Mouse (Mus musculus) C2C12 (cell line): Measurements from ENCODE around the gene Nsmce1.

Source experiments
- CEBPB ChIP-seq: IDR thresholded peaks from one replicate; pipeline ENCODE4 v1.6.1; 2011; ENCODE audit warnings: low read depth, mild to moderate bottlenecking, control low read depth, moderate library complexity
- CTCF ChIP-seq: IDR thresholded peaks from one replicate; pipeline ENCODE4 v1.5.1; 2011; ENCODE audit not compliant: control insufficient read depth, insufficient read depth, insufficient read length
- FOSL1 ChIP-seq: IDR thresholded peaks from one replicate; pipeline ENCODE4 v1.8.0; 2011; ENCODE audit warnings: mild to moderate bottlenecking, low read length; ENCODE audit not compliant: poor library complexity, insufficient read depth, severe bottlenecking
- MAX ChIP-seq: IDR thresholded peaks from one replicate; pipeline ENCODE4 v1.6.1; 2011; ENCODE audit warnings: mild to moderate bottlenecking, control low read depth
- MYOG ChIP-seq: IDR thresholded peaks from one replicate; pipeline ENCODE4 v1.6.1; 2011; ENCODE audit not compliant: control insufficient read depth, insufficient read length; ENCODE audit errors: extremely low read depth
- USF1 ChIP-seq: IDR thresholded peaks from one replicate; pipeline ENCODE4 v1.6.1; 2011; ENCODE audit warnings: low read depth, mild to moderate bottlenecking, control low read depth, moderate library complexity

DNA sequence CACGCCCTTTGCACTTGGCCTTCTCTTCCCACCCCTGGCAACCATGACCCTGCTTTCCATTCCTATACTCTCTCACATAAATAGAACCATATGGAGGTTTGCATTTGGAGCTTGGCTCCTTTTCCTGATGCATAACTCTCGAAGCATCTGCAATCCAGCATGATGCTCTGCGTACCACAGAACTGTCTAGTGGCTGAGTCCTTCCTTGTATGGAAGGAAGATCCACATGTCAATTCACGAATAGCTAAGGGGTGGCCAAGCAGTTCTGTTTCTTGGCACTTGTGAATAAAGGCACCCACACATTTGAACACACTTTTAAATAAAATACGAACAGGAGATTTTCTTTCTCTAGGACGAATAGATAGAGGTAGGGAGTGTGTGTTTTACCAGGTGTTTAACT, 26.1 kb upstream of the Nsmce1 start:
- TF ChIP-seq CTCF (no peak), USF1 (no peak), MYOG (no peak), MAX (no peak), CEBPB (no peak), FOSL1 (no peak)
